Mouse (Mus musculus) layer of hippocampus, adult 9-10 months (tissue): ENCODE measurements around the gene Itm2c.

Source experiments
- DNase-seq: peaks from one replicate; pipeline ENCODE4 v3.0.0; 2022; ENCODE audit warnings: low spot score

Itm2c gene

DNA sequence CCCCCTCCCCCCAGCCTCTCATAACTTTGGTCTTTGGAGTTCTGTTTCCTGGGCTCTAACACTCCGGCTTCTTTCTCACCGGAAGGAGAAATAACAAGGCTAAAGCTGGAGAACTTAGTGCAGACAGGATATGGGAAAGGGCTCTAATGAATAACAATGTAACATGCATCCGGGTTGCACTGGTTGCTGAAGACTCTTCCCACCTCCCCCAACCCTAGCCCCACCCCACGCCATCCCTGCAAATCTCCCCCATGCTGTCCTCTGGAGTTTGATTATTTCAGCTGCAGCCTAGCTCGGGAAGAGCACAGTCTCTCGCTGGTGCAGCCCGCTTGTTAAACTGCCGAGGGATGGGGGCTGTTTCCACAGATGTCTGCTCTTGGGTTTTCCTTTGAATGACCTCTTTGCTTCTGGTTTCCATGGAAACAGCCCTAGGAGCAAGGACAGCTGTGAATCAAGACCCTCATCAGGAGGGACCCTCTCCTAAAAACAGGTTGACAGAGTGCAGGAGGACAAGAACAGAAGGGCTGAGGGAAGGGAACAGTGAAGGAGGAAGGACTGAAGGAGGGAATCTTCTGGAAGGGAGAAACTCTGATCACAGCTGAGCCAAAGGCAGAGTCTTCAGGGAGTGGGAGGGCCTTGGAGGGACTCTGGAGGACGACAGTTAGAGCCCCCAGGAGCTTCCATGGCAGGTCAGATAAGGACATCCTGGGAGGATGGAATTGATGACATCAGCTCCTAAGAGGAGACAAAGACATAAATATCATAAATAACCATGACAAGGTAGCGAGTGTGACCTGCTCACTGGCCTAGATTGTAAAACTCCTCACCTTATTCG lies 39.8 kb downstream of the Itm2c start:
- DNase-seq, result no peak

DNA sequence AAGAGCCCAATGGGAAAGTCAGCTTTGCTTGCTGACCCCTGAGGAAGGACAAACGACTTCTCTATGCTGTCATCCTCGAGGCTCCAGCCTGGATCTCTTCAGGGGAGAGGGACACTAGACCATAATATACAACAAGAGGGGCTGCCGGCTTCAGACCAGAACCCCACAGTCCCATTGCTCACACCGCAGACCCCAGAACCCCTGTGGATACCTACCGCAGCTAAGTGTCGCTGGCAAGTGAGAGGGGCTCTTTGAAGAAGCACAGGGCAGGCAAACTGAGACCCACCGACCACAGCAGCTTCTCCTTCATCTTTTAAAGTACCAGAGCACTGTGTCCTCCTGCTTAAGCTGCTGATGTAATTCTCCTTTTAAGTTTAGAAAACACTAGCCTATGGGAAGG lies 40.5 kb downstream of the Itm2c start:
- DNase-seq, result no peak

DNA sequence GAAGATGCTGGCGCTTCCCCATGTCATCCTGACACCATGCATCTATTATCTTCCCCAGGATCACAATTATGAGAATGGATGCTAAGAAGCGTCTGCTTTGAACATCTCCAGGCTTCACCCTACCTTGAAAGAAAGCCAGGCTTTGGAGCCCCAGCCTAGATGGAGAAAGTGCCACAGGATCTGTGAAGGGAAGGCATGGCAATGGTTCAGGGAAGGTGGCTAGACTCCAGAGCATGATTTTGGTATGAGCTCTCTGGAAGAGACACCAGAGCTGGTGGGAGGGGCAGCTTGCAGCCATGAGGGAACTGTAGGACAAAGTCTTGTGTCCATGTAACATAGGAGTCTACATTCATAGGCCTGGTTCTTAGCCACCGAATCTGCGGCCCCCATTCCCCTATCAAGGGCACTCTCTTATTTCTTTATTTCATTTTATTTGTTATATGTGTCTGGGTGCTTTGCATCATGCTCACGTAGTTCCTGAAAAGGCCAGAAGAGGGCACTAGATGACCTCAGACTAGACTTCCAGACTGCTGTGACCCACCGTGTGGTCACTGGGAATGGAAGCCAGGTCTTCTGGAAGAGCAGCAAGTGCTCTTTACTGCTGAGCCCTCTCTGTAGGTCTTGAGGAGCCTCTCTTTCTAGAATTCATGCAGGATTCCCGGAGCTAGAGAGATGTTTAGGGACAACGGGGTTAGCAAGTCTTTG lies 41.2 kb downstream of the Itm2c start:
- DNase-seq, result no peak

DNA sequence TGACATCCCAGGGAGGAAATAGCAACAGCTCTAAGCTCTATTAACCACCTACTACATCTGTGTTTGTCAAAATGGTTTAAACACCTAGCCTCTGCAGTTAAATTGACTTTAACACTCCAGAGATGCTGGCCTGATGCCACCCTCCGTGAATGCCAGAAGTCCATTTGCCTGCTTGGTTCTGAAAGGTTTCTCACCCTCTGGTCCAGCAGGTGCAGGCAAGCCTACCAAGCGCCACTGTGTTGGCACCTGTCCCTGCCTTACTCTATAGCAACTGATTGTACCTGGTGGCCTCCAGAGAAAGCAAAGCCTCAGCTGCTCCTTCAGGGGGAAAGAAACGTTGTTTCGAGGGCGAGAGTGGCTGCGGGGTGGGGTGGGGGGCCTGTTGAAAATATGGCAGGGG lies 42.2 kb downstream of the Itm2c start:
- DNase-seq, result no peak

DNA sequence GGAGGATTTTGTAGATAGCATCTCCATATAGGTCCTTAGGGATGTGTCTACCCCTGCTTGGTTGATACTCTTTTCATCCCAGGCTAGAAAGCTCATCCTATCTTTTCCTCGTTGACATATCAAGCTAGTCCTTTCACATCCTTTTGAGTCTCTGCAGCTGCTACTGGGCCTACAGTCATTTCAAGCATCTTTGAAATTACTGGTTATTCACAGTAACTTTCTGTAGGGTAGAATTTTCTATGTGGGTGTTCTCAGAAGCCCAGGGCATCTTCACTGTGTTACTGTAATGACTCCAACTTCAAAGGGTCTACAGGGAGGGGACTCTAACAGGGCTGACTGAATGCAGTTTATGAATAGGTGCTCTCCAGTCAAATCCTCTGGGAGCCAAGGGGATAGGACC lies 43.2 kb downstream of the Itm2c start:
- no peak for DNase-seq

DNA sequence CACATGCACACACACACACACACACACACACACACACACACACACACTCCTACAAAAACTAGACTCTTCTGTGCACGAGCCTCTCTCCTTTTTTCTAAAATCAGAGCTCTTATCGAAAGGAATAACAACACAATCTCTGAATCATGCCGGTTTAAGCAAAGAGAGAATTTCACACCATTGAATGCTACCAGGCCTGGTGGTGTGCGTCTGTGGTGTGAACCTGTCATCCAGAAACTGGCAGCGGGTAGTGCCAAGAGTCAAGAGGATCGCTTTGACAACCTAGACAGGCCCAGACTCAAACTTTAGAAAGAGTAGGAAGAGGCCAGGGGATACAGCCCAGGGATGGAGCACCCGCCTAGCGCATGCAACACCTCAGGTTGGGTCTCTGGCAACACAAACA lies 48.2 kb downstream of the Itm2c start:
- no peak for DNase-seq

DNA sequence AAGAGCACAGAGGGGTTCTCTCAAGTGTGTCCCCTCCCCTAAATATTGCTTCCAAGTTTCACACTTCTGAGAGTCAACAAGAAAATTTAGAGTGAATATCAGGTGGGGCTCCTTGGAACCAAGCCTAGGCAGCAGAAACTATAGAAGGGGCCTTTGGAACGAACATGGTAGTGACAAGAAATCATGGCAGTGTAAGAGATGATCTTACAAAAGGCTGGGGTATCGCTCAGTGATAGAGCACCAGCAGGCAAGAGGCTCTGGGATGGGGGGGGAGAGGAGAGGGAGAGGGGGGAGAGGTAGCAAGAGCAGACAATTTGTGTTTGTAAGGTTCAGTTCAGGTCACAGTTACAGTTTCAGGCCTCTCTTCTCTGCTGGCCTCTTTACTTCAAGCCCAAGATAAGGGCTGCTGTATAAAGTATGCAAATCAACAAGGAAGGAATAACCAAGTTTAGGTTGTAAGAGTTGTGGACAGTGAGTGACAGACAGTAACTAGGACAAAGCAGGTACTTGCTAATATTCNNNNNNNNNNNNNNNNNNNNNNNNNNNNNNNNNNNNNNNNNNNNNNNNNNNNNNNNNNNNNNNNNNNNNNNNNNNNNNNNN lies 55.1 kb downstream of the Itm2c start:
- no peak for DNase-seq

DNA sequence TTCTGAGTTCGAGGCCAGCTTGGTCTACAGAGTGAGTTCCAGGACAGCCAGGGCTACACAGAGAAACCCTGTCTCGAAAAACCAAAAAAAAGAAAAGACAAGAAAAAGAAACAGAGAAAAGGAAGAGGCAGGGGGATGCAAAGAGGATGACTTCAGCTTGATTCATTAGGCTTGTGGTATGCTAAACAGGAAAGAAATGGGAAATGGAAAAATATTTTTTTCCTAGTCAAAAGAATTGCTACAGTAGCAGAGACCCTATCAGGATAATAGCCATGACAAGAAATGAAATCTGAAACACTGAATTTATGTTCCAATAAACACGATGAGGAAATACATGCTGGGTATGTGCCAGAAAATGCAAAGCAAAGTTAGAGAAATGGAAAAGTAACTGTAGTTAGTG lies 61.1 kb downstream of the Itm2c start:
- no peak for DNase-seq

DNA sequence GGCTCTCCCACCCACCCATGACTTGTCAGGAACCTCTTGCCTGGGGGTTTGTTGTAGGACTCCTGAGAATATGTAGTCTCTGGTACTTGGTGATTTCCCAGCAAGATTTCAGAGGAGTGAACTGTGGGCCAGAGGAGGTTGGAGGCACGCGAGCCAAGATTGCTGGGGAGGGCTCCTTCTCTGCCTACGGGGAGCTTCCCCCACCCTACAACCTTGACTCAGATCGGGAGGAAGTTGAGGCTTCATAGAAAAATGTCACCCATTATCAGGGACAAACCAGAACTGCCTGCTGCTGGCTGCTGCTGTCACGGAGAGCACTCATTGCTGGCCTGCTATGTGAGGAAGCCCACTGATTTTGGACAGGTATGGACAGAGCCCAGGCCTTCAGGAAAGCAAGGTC lies 63.2 kb downstream of the Itm2c start:
- no peak for DNase-seq

DNA sequence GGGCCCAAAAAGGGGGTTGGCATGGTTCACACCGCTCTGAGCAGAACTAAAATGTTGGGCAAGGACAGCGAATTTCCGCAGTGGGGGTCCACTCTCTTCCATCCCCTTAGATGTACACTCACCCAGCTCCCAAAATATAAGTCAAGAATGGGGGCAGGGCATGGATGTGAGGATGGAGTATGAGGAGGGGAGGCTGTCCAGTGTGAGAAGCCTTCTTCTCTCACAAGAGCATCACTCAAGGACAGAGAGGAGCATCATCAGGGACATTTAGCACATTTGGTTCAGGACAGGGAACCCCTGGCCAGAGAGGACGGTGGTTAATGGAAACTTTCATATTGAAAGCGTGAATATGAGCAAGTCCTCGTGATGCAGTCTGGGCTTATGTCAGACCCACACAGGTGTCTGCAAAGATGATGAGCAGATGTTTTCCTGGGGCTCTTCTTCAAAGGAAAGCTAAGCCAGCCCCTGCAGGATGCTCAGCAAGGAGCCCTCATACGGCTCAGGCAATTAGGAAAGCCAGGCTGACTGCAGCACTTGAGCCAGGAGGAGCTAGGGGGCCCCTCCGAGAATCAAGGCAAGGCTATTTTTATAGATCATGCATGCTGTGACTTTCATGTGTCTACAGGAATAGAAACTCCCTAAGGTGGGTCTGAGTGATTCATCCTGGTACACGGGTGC lies 64.0 kb downstream of the Itm2c start:
- no peak for DNase-seq
